Mouse (Mus musculus) neural tube, embryonic 14.5 days (tissue): Measurements from ENCODE around the gene Gm11146. TPM values are rescaled to one million over a fixed set of nuclear protein-coding genes. Genes with fewer than 3 reads are reported as not detected.

Source experiments
- ATAC-seq: fragments of 200-750 bp; cut with Nextera tagmentation; 2 replicates; pipeline ENCODE4 v1.8.0; 2017; ENCODE audit warnings: low read depth, mild to moderate bottlenecking, moderate TSS enrichment, moderate library complexity
- H3K27ac ChIP-seq: fragments of 300-500 bp; sonication (generic); 2 replicates; pipeline ENCODE4 v1.5.1; 2014; ENCODE audit warnings: low read depth, mild to moderate bottlenecking, control low read depth, low read length, moderate library complexity, mixed read lengths
- H3K27me3 ChIP-seq: fragments of 300-500 bp; sonication (generic); 2 replicates; pipeline ENCODE4 v1.6.1; 2014; ENCODE audit warnings: low read length; ENCODE audit not compliant: control insufficient read depth, insufficient read depth
- H3K36me3 ChIP-seq: fragments of 300-500 bp; sonication (generic); 2 replicates; pipeline ENCODE4 v1.6.1; 2014; ENCODE audit warnings: low read length, mixed read lengths; ENCODE audit not compliant: control insufficient read depth, insufficient read depth
- H3K4me1 ChIP-seq: fragments of 300-500 bp; sonication (generic); 2 replicates; pipeline ENCODE4 v1.6.1; 2014; ENCODE audit warnings: low read length; ENCODE audit not compliant: control insufficient read depth, insufficient read depth
- H3K4me2 ChIP-seq: fragments of 300-500 bp; sonication (generic); 2 replicates; pipeline ENCODE4 v1.6.1; 2014; ENCODE audit warnings: mild to moderate bottlenecking, low read depth, low read length, control low read depth
- H3K4me3 ChIP-seq: fragments of 300-500 bp; sonication (generic); 2 replicates; pipeline ENCODE4 v1.5.1; 2014; ENCODE audit warnings: low read depth, low read length, control low read depth, mixed read lengths
- H3K9ac ChIP-seq: fragments of 300-500 bp; sonication (generic); replicated peaks from 2 replicates; pipeline ENCODE4 v1.6.1; 2014; ENCODE audit warnings: low read depth, mild to moderate bottlenecking, control low read depth, low read length, mixed read lengths
- H3K9me3 ChIP-seq: fragments of 300-500 bp; sonication (generic); 2 replicates; pipeline ENCODE4 v1.6.1; 2016; ENCODE audit warnings: low read length; ENCODE audit not compliant: control insufficient read depth
- WGBS: fragments of 180-500 bp; shearing (Covaris S2); extraction: QIAGEN DNeasy Blood & Tissue Kit; methylation state at CpG from one replicate; pipeline ENCODE4 v1.1.7; 2014; 5-methylcytosine and 5-hydroxymethylcytosine counted together
- polyA plus RNA-seq: library from polyadenylated mRNA; unstranded; fragments of >200 nt; fragmentation: Nextera tagmentation; extraction: Ambion mirVana; gene quantifications from 2 replicates; pipeline ENCODE4 v1.2.1, GENCODE M21; 2014

The Gm11146 gene
- polyA plus RNA-seq = not detected in 2 replicates

DNA sequence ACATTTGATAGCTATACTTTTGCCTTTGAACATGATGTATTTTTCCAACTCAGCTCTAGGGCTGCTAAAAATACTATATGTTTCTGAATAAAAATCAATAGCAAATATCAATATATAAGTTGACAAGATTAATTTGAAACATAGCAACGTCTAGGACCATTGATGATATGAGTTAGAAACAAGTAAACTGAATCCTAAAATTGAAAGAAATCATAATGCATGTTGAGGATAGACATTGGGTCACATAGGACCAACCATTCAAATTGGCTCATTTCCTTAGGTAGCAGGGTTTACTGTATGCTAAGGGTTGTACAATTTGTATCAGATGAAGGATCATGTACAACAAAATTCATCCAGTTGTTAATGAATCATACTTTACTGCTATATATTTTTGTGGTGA is at the start of gene Gm11146:
Gm11146 (minus strand) TSS at position 101 of the 400 bp plus-strand sequence.
- no peaks in the 10 kb centered on the region for H3K9me3 ChIP-seq
- no peak within 1 kb of the TSS for H3K4me2 ChIP-seq
- 0 out of 2 replicates have a peak, but pooled peaks cover 6% of the 10 kb centered on the region for H3K4me1 ChIP-seq
- no peak for ATAC-seq
- 85% methylated on average over 1 of the region's 1 CpGs for WGBS
- no peak within 1 kb of the TSS for H3K4me3 ChIP-seq
- no peak within 1 kb of the TSS for H3K9ac ChIP-seq
- no peak within 1 kb of the TSS for H3K27ac ChIP-seq
- H3K27me3 ChIP-seq = no peaks in the 10 kb centered on the region
- no peaks in the 10 kb centered on the region for H3K36me3 ChIP-seq

DNA sequence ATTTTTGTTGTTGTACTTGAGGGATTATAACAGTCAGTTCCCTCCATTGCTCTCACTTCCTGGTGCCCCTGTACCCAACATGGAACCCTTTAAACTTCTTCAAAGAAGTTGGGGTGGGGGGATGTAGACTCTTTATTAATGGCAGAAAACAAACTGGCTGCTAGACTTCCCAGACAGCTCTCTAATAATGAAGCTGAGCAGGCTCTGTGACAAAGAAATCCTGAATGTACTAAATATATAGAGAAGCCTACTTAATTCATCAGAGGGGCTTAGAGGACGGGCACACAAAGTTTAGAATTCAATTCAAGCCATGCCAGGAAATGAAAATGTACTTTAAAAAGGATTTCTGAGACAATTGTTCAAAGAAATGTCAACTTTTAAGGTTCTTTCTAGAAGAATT is 48.7 kb upstream of the Gm11146 start:
- Histone ChIP-seq H3K9me3 (no peaks in the 10 kb centered on the region), H3K4me3 (no peak overlapping the region), H3K36me3 (no peaks in the 10 kb centered on the region), H3K9ac (no peak overlapping the region), H3K4me2 (no peak overlapping the region), H3K4me1 (peaks cover 9% of the 10 kb centered on the region), H3K27ac (peak overlapping the region; percentile 64; the same call in 1 of the 2 replicates), H3K27me3 (no peaks in the 10 kb centered on the region)
- 38% methylated on average over 1 of the region's 1 CpGs for WGBS
- ATAC-seq = no peak

DNA sequence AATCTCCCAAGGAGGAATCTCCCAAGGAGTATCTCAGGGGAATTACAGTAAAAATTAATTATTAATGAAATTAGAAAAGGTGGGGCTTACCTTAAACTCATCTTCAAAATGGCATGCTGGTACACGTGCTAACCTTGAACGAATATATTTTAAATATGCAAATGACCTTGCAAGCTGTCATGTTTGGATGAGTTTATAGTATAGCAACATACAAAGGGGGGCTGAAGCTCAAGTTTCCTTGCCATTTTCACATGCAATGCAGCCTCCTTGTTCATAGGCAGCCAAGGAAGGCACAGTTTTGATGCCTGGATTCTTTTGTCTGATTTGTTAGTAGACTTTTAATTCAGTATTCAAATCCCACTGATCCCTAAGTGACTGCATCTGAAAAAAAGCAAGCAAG is 47.1 kb upstream of the Gm11146 start:
- no peak overlapping the region for H3K4me3 ChIP-seq
- no peak overlapping the region for H3K9ac ChIP-seq
- peak overlapping the region; percentile 66; the same call in 1 of the 2 replicates for H3K27ac ChIP-seq
- no peak for ATAC-seq
- no peaks in the 10 kb centered on the region for H3K36me3 ChIP-seq
- 0 out of 2 replicates have a peak overlapping the region, but pooled peaks have one; percentile 16 for H3K4me2 ChIP-seq
- 24% methylated on average over 2 of the region's 2 CpGs for WGBS
- no peaks in the 10 kb centered on the region for H3K27me3 ChIP-seq
- peaks cover 9% of the 10 kb centered on the region for H3K4me1 ChIP-seq
- H3K9me3 ChIP-seq = no peaks in the 10 kb centered on the region

DNA sequence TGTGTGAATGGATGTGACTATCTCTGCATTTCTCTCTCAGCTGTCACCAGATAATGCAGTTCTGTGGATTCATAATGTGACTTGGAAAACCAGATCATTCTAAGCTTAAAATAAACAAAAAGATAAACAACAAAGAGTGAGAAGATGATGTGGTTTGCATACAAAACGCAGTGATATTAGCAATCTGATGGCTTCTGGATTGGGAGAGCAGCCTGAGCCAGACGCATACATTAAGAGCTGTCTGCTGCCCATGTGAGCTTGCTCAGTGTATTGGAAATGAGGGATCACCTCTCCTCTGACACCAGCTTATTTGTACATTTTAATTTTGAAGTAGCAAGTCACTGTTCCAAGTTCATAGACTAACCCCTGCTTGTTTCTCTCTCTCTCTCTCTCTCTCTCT is 46.3 kb upstream of the Gm11146 start:
- peak overlapping the region; percentile 84 for H3K27ac ChIP-seq
- H3K4me2 ChIP-seq = peak overlapping the region; percentile 33
- H3K36me3 ChIP-seq = no peaks in the 10 kb centered on the region
- H3K27me3 ChIP-seq = no peaks in the 10 kb centered on the region
- ATAC-seq = no peak
- no peak overlapping the region for H3K4me3 ChIP-seq
- WGBS = 18% methylated on average over 2 of the region's 2 CpGs
- peaks cover 13% of the 10 kb centered on the region for H3K4me1 ChIP-seq
- H3K9me3 ChIP-seq = no peaks in the 10 kb centered on the region
- H3K9ac ChIP-seq = 0 out of 2 replicates have a peak overlapping the region, but pooled peaks have one; percentile 11

DNA sequence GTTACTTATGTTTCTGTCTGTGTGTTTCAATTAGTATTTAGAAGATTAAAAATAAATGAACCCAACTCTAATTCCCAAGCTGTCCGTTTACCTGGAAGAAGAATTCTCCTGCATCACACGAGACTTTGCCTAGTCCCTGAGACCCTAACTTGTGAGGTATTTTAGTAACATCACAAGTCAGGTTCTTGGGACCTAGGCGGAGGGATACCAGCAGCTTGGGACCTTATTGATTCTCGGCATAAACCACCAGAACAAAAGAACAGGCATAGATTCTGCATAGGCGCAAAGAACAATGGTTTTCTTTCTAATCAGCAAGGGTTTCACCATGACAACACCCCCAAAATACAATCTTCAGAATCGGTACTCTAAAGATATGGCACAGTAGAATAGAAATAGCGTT is 44.3 kb upstream of the Gm11146 start:
- Histone ChIP-seq H3K36me3 (no peaks in the 10 kb centered on the region), H3K27ac (peak overlapping the region; percentile 90), H3K9me3 (no peaks in the 10 kb centered on the region), H3K4me3 (peak overlapping the region; percentile 30), H3K4me2 (peak overlapping the region; percentile 46), H3K27me3 (no peaks in the 10 kb centered on the region), H3K9ac (peak overlapping the region; percentile 58), H3K4me1 (peaks cover 20% of the 10 kb centered on the region)
- WGBS = 38% methylated on average over 7 of the region's 7 CpGs
- ATAC-seq = no peak

DNA sequence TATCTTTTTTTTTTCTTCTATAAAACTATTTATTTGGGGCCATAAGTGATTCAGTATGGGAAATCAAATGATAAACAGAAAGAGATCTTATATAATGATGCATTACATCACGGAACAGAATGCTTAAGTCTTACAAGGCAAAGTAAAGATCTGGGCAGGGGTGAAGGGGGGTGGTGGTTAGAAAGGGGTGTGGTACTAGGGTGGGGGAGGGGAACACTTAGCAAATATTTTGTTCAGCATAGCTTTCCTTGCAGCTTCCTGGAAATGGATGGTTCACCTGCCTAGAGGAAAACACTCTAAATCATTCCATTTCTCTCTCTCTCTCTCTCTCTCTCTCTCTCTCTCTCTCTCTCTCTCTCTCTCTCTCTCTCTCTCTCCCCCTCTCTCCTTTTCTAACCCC is 43.1 kb upstream of the Gm11146 start:
- Histone ChIP-seq H3K4me3 (peak overlapping the region; percentile 43; the same call in 1 of the 2 replicates), H3K27me3 (no peaks in the 10 kb centered on the region), H3K9me3 (no peaks in the 10 kb centered on the region), H3K4me1 (peaks cover 20% of the 10 kb centered on the region), H3K36me3 (no peaks in the 10 kb centered on the region), H3K27ac (peak overlapping the region; percentile 82), H3K4me2 (peak overlapping the region; percentile 92), H3K9ac (peak overlapping the region; percentile 80)
- 28% methylated on average over 1 of the region's 1 CpGs for WGBS
- ATAC-seq = no peak

DNA sequence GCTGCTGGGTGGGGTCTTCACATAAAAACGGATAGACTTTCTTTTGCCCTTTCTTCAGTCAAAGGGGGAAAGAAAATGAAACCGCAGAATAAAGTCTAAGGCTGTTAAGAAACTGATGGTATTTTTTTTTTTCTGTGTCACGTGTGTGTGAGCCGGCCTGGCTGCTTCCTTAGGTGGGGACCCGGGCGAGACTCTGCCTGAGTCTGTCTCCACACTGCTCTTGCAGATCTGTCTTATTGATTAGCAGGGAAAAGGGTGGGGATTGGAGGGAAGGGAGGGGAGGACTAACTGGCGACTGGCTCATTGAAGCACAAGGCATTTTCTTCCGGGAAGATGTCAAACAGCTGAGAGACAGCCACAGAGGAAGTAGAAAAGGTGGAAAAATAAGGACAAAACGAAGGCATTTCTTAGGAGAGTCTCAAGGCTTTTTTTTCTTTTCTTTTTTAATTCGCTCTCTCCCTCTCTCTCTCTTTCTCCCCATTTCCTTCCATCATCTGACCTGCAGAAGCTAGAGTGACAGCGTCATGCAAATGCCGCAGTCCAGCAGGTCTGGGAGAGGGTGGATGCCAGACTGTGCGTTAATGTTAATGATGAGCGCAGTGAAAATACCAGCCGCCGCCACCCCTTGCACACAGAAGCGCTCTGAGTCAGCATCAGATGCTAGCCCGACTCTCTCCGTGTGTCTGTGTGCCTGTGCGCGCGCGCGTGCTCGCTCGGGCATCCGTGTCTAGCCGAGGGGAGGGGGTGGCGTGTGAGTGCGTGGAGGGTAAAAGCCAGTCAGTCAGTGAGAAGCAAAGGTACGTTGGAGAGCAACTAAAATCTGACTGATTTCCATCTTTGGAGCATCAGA is 42.2 kb upstream of the Gm11146 start:
- peak; percentile 94 for ATAC-seq
- Histone ChIP-seq H3K9me3 (no peaks in the 10 kb centered on the region), H3K4me2 (peak overlapping the region; percentile 92), H3K36me3 (no peaks in the 10 kb centered on the region), H3K27me3 (no peaks in the 10 kb centered on the region), H3K27ac (peak overlapping the region; percentile 98), H3K4me1 (peaks cover 18% of the 10 kb centered on the region), H3K9ac (peak overlapping the region; percentile 80), H3K4me3 (peak overlapping the region; percentile 43)
- 2% methylated on average over 31 of the region's 31 CpGs for WGBS

DNA sequence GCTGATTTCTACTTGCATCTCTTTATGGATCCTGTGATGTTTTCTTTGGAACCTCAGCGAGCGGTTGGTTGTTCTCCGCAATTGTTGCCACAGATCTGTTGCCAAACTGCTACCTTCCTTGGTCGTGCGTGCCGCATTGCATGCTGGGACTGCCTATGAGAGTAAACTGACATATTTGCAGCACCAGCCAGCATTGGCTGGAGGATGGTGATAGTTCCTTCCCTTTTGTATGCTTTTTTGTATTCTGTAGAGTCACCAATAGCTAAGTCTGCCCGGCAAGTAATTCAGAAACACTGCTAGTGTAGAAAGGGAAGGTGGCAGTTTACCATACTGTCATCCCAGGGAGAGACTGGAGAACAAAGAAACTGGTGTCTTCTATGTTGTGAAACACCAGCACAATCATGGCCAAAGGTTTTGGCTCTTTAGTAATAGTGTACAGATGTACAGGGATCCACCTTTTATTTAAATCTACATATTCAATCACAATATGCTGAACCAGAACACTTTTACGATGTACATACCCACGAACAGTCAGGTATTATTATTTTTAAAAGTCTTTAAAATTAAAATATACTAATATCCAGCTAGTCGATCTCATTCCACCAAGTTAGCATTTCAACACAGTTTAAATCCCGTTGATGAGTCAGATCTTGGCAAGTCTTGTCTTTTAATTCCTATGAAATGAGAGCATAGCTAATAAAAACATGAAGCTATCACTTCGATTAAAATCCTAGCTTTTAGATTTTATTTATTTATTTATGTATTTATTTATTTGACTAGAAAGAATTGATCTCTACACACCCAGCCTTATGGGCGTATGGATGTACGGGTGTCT is 41.4 kb upstream of the Gm11146 start:
- no peak for ATAC-seq
- Histone ChIP-seq H3K9ac (peak overlapping the region; percentile 80), H3K27ac (peak overlapping the region; percentile 98), H3K36me3 (no peaks in the 10 kb centered on the region), H3K9me3 (no peaks in the 10 kb centered on the region), H3K4me2 (peak overlapping the region; percentile 92), H3K27me3 (no peaks in the 10 kb centered on the region), H3K4me1 (peaks cover 12% of the 10 kb centered on the region), H3K4me3 (peak overlapping the region; percentile 43)
- WGBS = 59% methylated on average over 14 of the region's 14 CpGs
